Mouse (Mus musculus) hindbrain, postnatal 0 days (tissue): ENCODE measurements around the gene Cldn10. TPM values are rescaled to one million over a fixed set of nuclear protein-coding genes. Genes with fewer than 3 reads are reported as not detected.

Experiments used
- ATAC-seq: fragments of 200-750 bp; cut with Nextera tagmentation; 2 replicates; pipeline ENCODE4 v1.8.0; 2017; ENCODE audit warnings: mild to moderate bottlenecking, moderate TSS enrichment, moderate library complexity
- DNase-seq: peaks from one replicate; pipeline ENCODE4 v3.0.0-alpha.2; 2015; ENCODE audit warnings: low spot score
- H3K27ac ChIP-seq: fragments of 300-500 bp; sonication (generic); 2 replicates; pipeline ENCODE4 v1.5.1; 2014; ENCODE audit warnings: mild to moderate bottlenecking
- H3K27me3 ChIP-seq: fragments of 300-500 bp; sonication (generic); 2 replicates; pipeline ENCODE4 v1.6.1; 2014; ENCODE audit warnings: low read length, mixed read lengths; ENCODE audit not compliant: insufficient read depth
- H3K36me3 ChIP-seq: fragments of 300-500 bp; sonication (generic); 2 replicates; pipeline ENCODE4 v1.6.1; 2014; ENCODE audit warnings: low read length, mixed read lengths; ENCODE audit not compliant: insufficient read depth
- H3K4me1 ChIP-seq: fragments of 300-500 bp; sonication (generic); 2 replicates; pipeline ENCODE4 v1.6.1; 2014; ENCODE audit warnings: antibody characterized with exemption, low read length, mixed read lengths; ENCODE audit not compliant: insufficient read depth
- H3K4me2 ChIP-seq: fragments of 300-500 bp; sonication (generic); 2 replicates; pipeline ENCODE4 v1.6.1; 2014; ENCODE audit warnings: low read depth, mild to moderate bottlenecking, low read length, moderate library complexity, mixed read lengths
- H3K4me3 ChIP-seq: fragments of 300-500 bp; sonication (generic); 2 replicates; pipeline ENCODE4 v1.5.1; 2014; ENCODE audit warnings: low read length
- H3K9ac ChIP-seq: fragments of 300-500 bp; sonication (generic); replicated peaks from 2 replicates; pipeline ENCODE4 v1.6.1; 2014; ENCODE audit warnings: mild to moderate bottlenecking, low read length, moderate library complexity, mixed read lengths
- H3K9me3 ChIP-seq: fragments of 300-500 bp; sonication (generic); 2 replicates; pipeline ENCODE4 v1.6.1; 2016; ENCODE audit warnings: low read length, mixed read lengths
- CTCF ChIP-seq: IDR thresholded peaks from 2 replicates; pipeline ENCODE4 v1.5.1; 2016; ENCODE audit warnings: antibody characterized with exemption, control low read depth, low read depth
- WGBS: fragments of 180-500 bp; shearing (Covaris S2); extraction: QIAGEN DNeasy Blood & Tissue Kit; methylation state at CpG from one replicate; pipeline ENCODE4 v1.1.7; 2014; 5-methylcytosine and 5-hydroxymethylcytosine counted together
- polyA plus RNA-seq: library from polyadenylated mRNA; unstranded; fragments of >200 nt; fragmentation: Nextera tagmentation; extraction: Ambion mirVana; gene quantifications from 2 replicates; pipeline ENCODE4 v1.2.1, GENCODE M21; 2015
- total RNA-seq: library from RNA; depleted of rRNA; stranded (reverse); fragments of >200 nt; gene quantifications from 2 replicates; pipeline ENCODE4 v1.2.3, GENCODE M21; 2014

The Cldn10 gene
- total and polyA plus RNA-seq, 2 experiments from 2014 or later = 10.0 to 27.4 TPM

- no peaks in the 10 kb centered on the region for H3K4me1 ChIP-seq
- no peaks in the 10 kb centered on the region for H3K27me3 ChIP-seq
- TF ChIP-seq CTCF = peak; percentile 100
- 37% methylated on average over 14 of the region's 14 CpGs for WGBS
- H3K4me3 ChIP-seq = no peak overlapping the region
- H3K9me3 ChIP-seq = no peaks in the 10 kb centered on the region
- ATAC-seq = peak; percentile 90
- DNase-seq = peak; percentile 87
- H3K4me2 ChIP-seq = no peak overlapping the region
- no peak overlapping the region for H3K27ac ChIP-seq
- H3K9ac ChIP-seq = no peak overlapping the region
- H3K36me3 ChIP-seq = no peaks in the 10 kb centered on the region
Observed at GRCm38 (mm10) chr14:118767673-118768353, 19.9 kb upstream of the Cldn10 start.

DNA sequence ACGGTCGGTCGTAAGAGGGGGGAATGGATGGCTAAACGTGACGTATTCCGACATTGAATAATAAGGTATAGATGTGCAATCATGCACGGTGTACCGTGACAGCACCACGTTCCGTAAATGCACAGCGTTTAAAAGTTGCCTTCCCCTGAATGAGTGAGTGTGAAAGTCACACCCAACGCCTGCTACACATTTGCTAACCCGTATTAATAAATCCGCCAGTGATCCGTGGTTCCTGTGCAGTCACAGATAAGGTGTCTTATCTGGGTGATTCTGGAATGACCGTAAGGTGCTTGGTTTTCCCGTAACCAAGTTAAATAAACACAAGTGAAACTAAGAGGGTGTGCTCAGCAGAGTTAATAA, 19.4 kb upstream of the Cldn10 start:
- DNase-seq (no peak), ATAC-seq (no peak)
- Histone ChIP-seq H3K4me1 (no peaks in the 10 kb centered on the region), H3K36me3 (no peaks in the 10 kb centered on the region), H3K4me3 (no peak overlapping the region), H3K4me2 (no peak overlapping the region), H3K9ac (no peak overlapping the region), H3K9me3 (no peaks in the 10 kb centered on the region), H3K27ac (no peak overlapping the region), H3K27me3 (no peaks in the 10 kb centered on the region)
- 48% methylated on average over 17 of the region's 17 CpGs for WGBS
- TF ChIP-seq CTCF = no peak

DNA sequence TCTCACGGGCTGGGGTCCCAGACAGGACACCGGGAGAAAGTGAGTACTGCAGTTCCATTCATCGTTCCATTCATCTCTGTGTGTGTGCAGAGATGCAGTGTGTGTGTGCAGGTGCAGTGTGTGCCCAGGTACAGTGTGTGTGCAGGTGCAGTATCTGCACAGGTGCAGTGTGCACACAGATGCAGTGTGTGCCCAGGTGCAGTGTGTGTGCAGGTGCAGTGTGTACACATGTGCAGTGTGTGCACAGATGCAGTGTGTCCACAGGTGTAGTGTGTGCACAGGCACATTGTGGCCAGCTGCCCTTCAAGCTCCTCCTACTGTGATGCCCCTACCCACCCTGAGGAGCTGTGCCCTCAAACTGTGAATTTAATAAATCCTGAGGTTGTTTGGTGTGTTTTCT, 14.0 kb upstream of the Cldn10 start:
- no peak overlapping the region for H3K27ac ChIP-seq
- no peak overlapping the region for H3K9ac ChIP-seq
- ATAC-seq (no peak), DNase-seq (no peak)
- no peaks in the 10 kb centered on the region for H3K36me3 ChIP-seq
- TF ChIP-seq CTCF = no peak
- H3K4me1 ChIP-seq = no peaks in the 10 kb centered on the region
- H3K9me3 ChIP-seq = no peaks in the 10 kb centered on the region
- H3K4me2 ChIP-seq = no peak overlapping the region
- 95% methylated on average over 3 of the region's 3 CpGs for WGBS
- H3K27me3 ChIP-seq = no peaks in the 10 kb centered on the region
- H3K4me3 ChIP-seq = no peak overlapping the region

DNA sequence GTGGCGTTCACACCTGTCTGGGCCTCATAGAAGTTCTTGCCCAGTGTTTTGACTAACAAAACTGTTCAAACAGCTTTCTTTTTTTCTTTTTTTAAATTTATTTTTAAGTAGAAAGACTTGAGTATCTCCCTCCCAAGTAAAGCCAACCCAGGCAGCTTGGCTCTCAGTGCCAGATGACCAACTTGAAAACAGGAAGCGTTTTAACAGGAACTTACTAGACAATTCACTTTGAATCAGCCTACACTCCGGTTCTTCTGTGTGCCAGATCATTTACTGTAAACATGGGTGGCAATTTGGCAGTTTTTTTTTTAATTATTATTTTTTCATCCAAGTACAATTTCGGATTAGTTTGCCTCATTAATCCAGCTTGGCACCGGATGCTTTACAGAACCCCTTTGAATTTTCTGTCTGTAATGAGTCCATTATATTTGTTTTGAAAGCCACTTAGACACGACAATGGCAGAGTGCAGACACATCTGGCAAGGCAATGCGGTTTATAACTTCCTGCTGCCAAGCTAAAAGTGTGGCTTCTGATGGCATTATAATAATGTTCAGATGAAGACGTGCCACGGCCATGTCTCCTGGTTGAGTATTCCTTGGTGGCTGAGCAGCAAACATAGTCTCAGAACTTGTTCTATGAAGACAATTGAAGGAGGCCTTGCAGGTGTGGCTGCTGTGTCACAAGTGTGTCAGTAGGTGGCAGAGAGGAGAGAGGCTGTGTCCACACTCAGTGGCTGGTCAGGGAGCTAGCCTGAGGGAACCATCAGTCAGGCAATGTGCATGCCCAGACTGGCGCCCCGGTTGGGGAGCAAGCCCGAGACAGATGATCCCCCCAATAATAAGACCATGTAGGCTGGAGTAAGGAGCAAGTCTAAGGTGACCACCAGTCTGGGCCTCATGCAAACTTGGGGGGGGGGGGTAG, 12.9 kb upstream of the Cldn10 start:
- 71% methylated on average over 12 of the region's 12 CpGs for WGBS
- H3K4me3 ChIP-seq = no peak overlapping the region
- ATAC-seq = peak; percentile 15; the same call in 1 of the 2 replicates
- H3K36me3 ChIP-seq = no peaks in the 10 kb centered on the region
- no peaks in the 10 kb centered on the region for H3K9me3 ChIP-seq
- no peak for DNase-seq
- H3K27ac ChIP-seq = no peak overlapping the region
- no peak overlapping the region for H3K4me2 ChIP-seq
- peak; percentile 56 for TF ChIP-seq CTCF
- H3K9ac ChIP-seq = no peak overlapping the region
- H3K27me3 ChIP-seq = no peaks in the 10 kb centered on the region
- no peaks in the 10 kb centered on the region for H3K4me1 ChIP-seq

DNA sequence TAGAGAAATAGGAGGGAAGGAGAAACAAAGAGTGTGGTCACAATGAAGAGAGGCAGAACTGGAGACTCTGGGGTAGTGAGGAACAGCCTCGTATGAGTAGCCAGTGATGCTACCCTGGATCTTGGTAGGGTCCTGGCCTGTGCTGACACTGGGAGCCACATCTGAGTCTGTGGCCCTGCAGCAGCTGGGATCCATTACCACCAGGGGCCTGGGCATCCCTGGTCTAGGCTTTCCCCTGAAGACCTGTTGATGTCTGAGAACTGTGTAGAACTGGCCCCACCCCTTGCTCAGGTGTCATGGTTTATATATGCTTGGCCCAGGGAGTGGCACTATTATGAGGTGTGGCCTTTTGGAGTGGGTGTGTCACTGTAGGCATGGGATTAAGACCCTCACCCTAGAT, 12.2 kb upstream of the Cldn10 start:
- WGBS = 100% methylated on average over 1 of the region's 1 CpGs
- ATAC-seq = no peak

DNA sequence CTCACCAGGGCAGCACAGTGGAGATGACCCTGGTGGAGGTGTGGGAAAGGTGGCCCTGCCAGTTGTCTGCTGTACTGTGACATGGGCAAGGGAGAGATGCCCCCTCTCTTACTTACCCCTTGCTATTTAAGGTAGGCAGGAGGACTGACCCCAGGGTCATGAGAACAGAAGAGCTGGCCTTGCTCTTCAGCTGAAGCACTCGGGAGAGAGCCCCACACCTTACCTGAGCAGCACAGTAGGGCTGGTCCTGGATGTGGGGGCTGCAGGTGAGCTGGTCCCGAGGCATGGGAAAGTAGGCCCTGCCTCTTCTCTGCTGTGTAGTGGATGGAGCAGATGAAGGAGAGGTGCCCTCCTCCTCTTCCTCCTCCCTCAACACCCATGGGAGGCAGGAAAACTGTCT, 11.3 kb upstream of the Cldn10 start:
- Histone ChIP-seq H3K9ac (no peak overlapping the region), H3K27me3 (no peaks in the 10 kb centered on the region), H3K4me1 (no peaks in the 10 kb centered on the region), H3K27ac (no peak overlapping the region), H3K36me3 (no peaks in the 10 kb centered on the region), H3K9me3 (no peaks in the 10 kb centered on the region), H3K4me2 (no peak overlapping the region), H3K4me3 (no peak overlapping the region)
- WGBS = 82% methylated on average over 2 of the region's 2 CpGs
- no peak for DNase-seq
- ATAC-seq = 0 out of 2 replicates have a peak, but pooled peaks have one; percentile 35
- no peak for TF ChIP-seq CTCF

More for the DNA sequence above, 12.2 kb upstream of the Cldn10 start:
- Histone ChIP-seq H3K27ac (no peak overlapping the region), H3K9ac (no peak overlapping the region), H3K4me2 (no peak overlapping the region), H3K27me3 (no peaks in the 10 kb centered on the region), H3K4me1 (no peaks in the 10 kb centered on the region), H3K9me3 (no peaks in the 10 kb centered on the region), H3K4me3 (no peak overlapping the region), H3K36me3 (no peaks in the 10 kb centered on the region)
- TF ChIP-seq CTCF = no peak
- no peak for DNase-seq

- no peaks in the 10 kb centered on the region for H3K36me3 ChIP-seq
- DNase-seq (no peak), ATAC-seq (no peak)
- H3K4me2 ChIP-seq = no peak overlapping the region
- no peak for TF ChIP-seq CTCF
- H3K4me1 ChIP-seq = no peaks in the 10 kb centered on the region
- WGBS = 93% methylated on average over 4 of the region's 4 CpGs
- no peaks in the 10 kb centered on the region for H3K9me3 ChIP-seq
- no peaks in the 10 kb centered on the region for H3K27me3 ChIP-seq
- no peak overlapping the region for H3K9ac ChIP-seq
- H3K27ac ChIP-seq = no peak overlapping the region
- no peak overlapping the region for H3K4me3 ChIP-seq
Observed at GRCm38 (mm10) chr14:118777478-118777877, 10.2 kb upstream of the Cldn10 start.
